Mouse (Mus musculus) stomach, embryonic 15.5 days (tissue): ENCODE data around the gene Ccdc148. TPM values are rescaled to one million over a fixed set of nuclear protein-coding genes. Genes with fewer than 3 reads are reported as not detected.

Experiments
- ATAC-seq: fragments of 200-750 bp; cut with Nextera tagmentation; 2 replicates; pipeline ENCODE4 v1.8.0; 2017; ENCODE audit warnings: low read depth, moderate number of reproducible peaks, moderate TSS enrichment; ENCODE audit not compliant: insufficient read depth, low FRiP score
- H3K27ac ChIP-seq: fragments of 300-500 bp; sonication (generic); 2 replicates; pipeline ENCODE4 v1.5.1; 2015; ENCODE audit warnings: mild to moderate bottlenecking, inconsistent platforms
- H3K27me3 ChIP-seq: fragments of 300-500 bp; sonication (generic); replicated peaks from 2 replicates; pipeline ENCODE4 v1.6.1; 2015; ENCODE audit warnings: inconsistent platforms
- H3K36me3 ChIP-seq: fragments of 300-500 bp; sonication (generic); 2 replicates; pipeline ENCODE4 v1.6.1; 2015; ENCODE audit warnings: inconsistent platforms
- H3K4me1 ChIP-seq: fragments of 300-500 bp; sonication (generic); 2 replicates; pipeline ENCODE4 v1.6.1; 2015; ENCODE audit warnings: inconsistent platforms
- H3K4me2 ChIP-seq: fragments of 300-500 bp; sonication (generic); 2 replicates; pipeline ENCODE4 v1.6.1; 2015; ENCODE audit warnings: mild to moderate bottlenecking, inconsistent platforms
- H3K4me3 ChIP-seq: fragments of 300-500 bp; sonication (generic); replicated peaks from 2 replicates; pipeline ENCODE4 v1.5.1; 2015; ENCODE audit warnings: inconsistent platforms
- H3K9ac ChIP-seq: fragments of 300-500 bp; sonication (generic); 2 replicates; pipeline ENCODE4 v1.6.1; 2015; ENCODE audit warnings: inconsistent platforms
- H3K9me3 ChIP-seq: fragments of 300-500 bp; sonication (generic); 2 replicates; pipeline ENCODE4 v1.6.1; 2016; ENCODE audit warnings: inconsistent platforms
- WGBS: fragments of 180-500 bp; shearing (Covaris S2); methylation state at CpG from one replicate; pipeline ENCODE4 v1.1.7; 2015; 5-methylcytosine and 5-hydroxymethylcytosine counted together
- polyA plus RNA-seq: library from polyadenylated mRNA; unstranded; fragments of >200 nt; fragmentation: Nextera tagmentation; extraction: Ambion mirVana; gene quantifications from 2 replicates; pipeline ENCODE4 v1.2.1, GENCODE M21; 2015

The Ccdc148 gene
- polyA plus RNA-seq, 1 experiment from 2014 or later, result 0.89 TPM

DNA sequence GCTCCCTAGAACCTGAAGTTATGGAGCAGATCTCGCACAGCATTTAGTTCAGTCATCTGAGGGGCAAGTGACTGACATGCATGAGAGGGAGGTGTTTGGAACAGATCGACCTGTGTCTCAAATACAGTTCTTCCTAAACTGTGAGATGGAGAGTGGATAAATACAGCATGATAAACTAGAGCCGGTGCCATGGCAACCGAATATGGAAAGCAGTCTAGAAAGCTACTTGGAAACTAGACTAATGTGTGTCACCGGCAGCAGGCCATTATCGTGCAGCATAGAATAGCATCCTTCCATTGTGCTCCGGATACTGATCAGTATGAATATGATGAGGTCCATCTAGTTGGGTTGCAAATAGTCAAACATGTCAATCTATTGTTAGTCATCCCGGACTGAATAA lies 17.7 kb upstream of the Ccdc148 start:
- no peaks in the 10 kb centered on the region for H3K27me3 ChIP-seq
- no peak for ATAC-seq
- no peaks in the 10 kb centered on the region for H3K9me3 ChIP-seq
- 75% methylated on average over 8 of the region's 8 CpGs for WGBS
- no peak overlapping the region for H3K9ac ChIP-seq
- no peak overlapping the region for H3K4me2 ChIP-seq
- H3K4me1 ChIP-seq, result peaks cover 19% of the 10 kb centered on the region
- H3K27ac ChIP-seq, result peak overlapping the region; percentile 74; the same call in 1 of the 2 replicates
- H3K36me3 ChIP-seq, result no peaks in the 10 kb centered on the region
- H3K4me3 ChIP-seq, result no peak overlapping the region

DNA sequence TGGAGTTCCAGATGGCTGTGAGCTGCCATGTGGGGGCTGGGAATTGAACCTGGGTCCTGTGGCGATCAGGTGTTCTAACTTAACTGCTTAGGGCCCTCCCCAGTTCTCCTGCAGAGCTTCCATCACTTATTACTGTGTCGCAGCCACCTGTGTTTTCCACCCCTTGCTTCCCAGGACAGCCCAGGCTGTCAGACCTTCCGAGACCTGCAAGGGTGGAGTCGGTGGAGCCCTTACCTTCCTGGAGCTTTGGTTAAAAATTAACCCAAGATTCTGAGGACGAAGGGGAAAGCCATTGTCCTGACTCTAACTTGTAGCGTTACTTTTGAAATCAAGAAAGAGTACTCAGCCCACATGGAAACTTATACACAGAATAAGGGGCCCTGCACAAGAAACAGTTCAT lies 15.4 kb upstream of the Ccdc148 start:
- 64% methylated on average over 6 of the region's 6 CpGs for WGBS
- H3K36me3 ChIP-seq, result no peaks in the 10 kb centered on the region
- H3K27ac ChIP-seq, result peak overlapping the region; percentile 80
- no peak overlapping the region for H3K4me3 ChIP-seq
- peaks cover 25% of the 10 kb centered on the region for H3K4me1 ChIP-seq
- peak; percentile 86 for ATAC-seq
- H3K9ac ChIP-seq, result no peak overlapping the region
- H3K27me3 ChIP-seq, result no peaks in the 10 kb centered on the region
- H3K4me2 ChIP-seq, result peak overlapping the region; percentile 37; the same call in 1 of the 2 replicates
- H3K9me3 ChIP-seq, result no peaks in the 10 kb centered on the region

DNA sequence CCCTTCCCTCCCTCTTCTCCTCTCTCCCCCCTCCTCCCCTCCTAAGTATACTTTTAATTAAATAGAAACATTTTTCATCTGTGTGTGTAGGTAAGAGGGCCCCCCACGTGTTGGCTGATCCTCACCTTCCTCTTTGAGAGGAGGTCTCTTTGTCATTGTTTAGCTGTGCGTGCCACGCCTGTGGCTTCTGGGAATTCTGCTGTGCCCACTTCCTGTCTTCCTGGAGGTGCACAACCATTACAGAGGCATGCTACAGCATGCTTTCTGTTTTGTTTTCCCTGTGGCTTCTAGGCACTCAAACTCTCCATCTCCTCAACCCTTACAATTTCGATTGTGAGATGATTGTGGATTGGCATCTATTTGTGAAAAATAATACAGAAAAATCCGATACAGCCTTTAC lies 11.1 kb upstream of the Ccdc148 start:
- peaks cover 8% of the 10 kb centered on the region for H3K4me1 ChIP-seq
- no peaks in the 10 kb centered on the region for H3K9me3 ChIP-seq
- 62% methylated on average over 5 of the region's 5 CpGs for WGBS
- no peak for ATAC-seq
- no peaks in the 10 kb centered on the region for H3K27me3 ChIP-seq
- no peak overlapping the region for H3K4me2 ChIP-seq
- no peak overlapping the region for H3K27ac ChIP-seq
- H3K4me3 ChIP-seq, result no peak overlapping the region
- no peaks in the 10 kb centered on the region for H3K36me3 ChIP-seq
- no peak overlapping the region for H3K9ac ChIP-seq

DNA sequence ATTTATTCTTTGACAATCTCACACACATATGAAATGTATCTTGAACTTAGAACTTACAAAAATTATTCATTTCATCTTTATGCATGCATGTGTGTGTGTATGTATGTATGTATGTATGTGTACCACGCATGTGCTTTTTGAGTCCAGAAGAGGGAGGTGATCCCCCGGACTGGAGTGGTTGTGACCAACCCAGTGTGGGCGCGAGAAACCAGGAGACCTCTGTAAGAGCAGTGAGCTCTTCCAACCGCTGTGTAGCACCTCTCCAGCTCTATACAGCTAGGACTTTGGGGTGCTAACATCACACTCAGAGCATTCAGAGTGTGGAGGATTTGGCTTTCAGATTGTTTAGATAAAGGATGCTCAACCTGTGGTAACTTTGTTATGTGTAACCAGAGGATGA lies 10.1 kb upstream of the Ccdc148 start:
- Histone ChIP-seq H3K36me3 (no peaks in the 10 kb centered on the region), H3K4me2 (no peak overlapping the region), H3K4me3 (no peak overlapping the region), H3K4me1 (peaks cover 6% of the 10 kb centered on the region), H3K9ac (no peak overlapping the region), H3K9me3 (no peaks in the 10 kb centered on the region), H3K27ac (no peak overlapping the region), H3K27me3 (no peaks in the 10 kb centered on the region)
- 93% methylated on average over 5 of the region's 5 CpGs for WGBS
- no peak for ATAC-seq

DNA sequence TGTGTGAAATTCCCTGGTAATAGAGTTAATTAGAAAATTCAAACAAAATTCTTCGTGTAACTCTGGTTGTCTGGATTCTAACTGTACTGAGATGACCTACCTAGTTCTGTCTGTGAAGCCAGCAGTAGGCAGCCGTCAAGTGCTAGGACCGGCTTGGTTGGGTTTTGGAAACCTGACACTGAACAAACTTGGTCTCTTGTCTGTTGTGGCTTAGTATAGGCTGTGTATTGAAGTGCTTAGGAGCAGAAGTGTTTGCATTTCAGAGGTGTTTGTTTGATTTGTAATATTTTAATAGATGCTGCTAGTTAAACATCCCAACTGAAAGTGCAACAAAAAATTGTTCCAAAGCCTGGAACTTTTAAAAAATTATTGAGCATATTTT lies 9.7 kb upstream of the Ccdc148 start:
- peak; percentile 77; the same call in 1 of the 2 replicates for ATAC-seq
- no peaks in the 10 kb centered on the region for H3K27me3 ChIP-seq
- H3K27ac ChIP-seq, result no peak overlapping the region
- no peaks in the 10 kb centered on the region for H3K9me3 ChIP-seq
- H3K36me3 ChIP-seq, result no peaks in the 10 kb centered on the region
- peaks cover 6% of the 10 kb centered on the region for H3K4me1 ChIP-seq
- H3K9ac ChIP-seq, result no peak overlapping the region
- WGBS, result 60% methylated on average over 3 of the region's 3 CpGs
- H3K4me3 ChIP-seq, result no peak overlapping the region
- H3K4me2 ChIP-seq, result no peak overlapping the region

DNA sequence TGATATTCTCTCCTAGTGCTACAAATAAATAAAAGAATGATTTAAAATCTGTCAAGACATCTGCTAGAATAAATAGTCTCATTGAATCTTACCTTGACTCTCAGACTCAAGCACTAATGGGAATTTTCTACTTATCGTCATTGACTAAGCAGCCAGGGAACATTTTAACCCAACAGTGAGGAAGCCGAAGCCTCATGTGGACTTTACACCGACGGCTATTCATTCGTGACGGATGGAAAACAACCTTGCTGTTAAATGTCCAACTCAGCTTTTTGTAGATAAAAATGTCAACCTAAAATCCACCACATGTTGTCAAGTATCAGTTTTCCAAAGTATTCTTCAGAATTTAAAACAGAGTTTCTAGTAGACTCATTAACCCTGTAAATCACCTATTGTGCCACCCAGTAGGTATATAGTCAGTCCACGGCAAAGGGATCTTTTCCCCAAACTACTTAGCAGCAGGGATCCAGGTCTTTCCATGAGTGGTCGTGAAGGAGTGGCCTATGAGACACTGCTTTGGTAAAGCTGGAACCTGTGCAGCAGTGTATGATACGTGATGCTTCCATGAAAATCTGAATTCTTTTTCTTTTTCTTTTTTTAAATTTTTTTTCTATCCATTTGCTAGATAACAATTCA lies 9.2 kb upstream of the Ccdc148 start:
- Histone ChIP-seq H3K4me2 (no peak overlapping the region), H3K9me3 (no peaks in the 10 kb centered on the region), H3K4me3 (no peak overlapping the region), H3K27me3 (no peaks in the 10 kb centered on the region), H3K9ac (no peak overlapping the region), H3K36me3 (no peaks in the 10 kb centered on the region), H3K27ac (peak overlapping the region; percentile 44; the same call in 1 of the 2 replicates), H3K4me1 (peaks cover 6% of the 10 kb centered on the region)
- 44% methylated on average over 9 of the region's 9 CpGs for WGBS
- no peak for ATAC-seq

DNA sequence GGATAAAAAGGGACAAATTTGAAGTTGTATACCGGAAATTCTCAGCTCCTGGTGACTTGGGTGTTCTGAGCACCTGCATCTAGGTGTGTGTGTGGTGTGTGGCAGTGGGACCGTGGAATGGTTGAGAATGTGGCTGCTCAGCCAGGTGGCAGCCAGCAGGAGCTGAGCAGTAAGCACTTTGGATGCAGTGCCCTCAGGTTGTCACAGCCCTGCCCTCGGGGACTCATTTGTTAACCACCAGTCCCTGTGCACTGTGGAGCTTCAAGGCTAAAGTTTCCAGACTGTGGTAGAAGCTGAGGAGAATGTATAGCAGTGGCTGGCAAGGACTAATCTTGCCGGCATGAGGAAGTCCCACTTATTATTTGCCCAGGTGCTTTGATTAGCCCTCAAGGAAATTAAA lies 7.3 kb upstream of the Ccdc148 start:
- WGBS, result 64% methylated on average over 4 of the region's 4 CpGs
- peak overlapping the region; percentile 27 for H3K27ac ChIP-seq

DNA sequence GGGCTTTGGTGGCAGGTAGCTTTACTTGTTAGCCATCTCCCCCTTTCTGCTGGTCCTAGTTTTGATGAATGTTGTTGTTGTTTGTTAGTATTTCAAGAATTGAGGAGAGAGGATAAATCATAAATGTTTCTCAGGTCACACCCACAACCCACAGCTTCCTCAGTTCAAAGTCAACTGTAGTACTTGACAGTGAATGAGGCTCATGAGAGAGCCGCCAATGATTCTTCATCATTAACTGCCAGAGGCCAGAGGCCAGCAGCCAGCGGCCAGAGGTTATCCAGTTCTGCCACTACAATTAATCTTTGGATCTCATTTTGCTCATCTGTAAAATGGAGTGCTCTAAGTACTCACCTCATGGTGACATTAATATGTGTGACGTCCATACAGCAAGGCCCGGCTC lies 6.5 kb upstream of the Ccdc148 start:
- Histone ChIP-seq H3K4me1 (peaks cover 6% of the 10 kb centered on the region), H3K4me3 (no peak overlapping the region), H3K27ac (peak overlapping the region; percentile 27), H3K27me3 (no peaks in the 10 kb centered on the region), H3K9ac (no peak overlapping the region), H3K36me3 (no peaks in the 10 kb centered on the region), H3K4me2 (no peak overlapping the region), H3K9me3 (no peaks in the 10 kb centered on the region)
- 66% methylated on average over 4 of the region's 4 CpGs for WGBS
- no peak for ATAC-seq

More for the DNA sequence above, 7.3 kb upstream of the Ccdc148 start:
- Histone ChIP-seq H3K9me3 (no peaks in the 10 kb centered on the region), H3K4me1 (peaks cover 6% of the 10 kb centered on the region), H3K4me3 (no peak overlapping the region), H3K36me3 (no peaks in the 10 kb centered on the region), H3K27me3 (no peaks in the 10 kb centered on the region), H3K4me2 (no peak overlapping the region), H3K9ac (no peak overlapping the region)
- ATAC-seq, result peak; percentile 77

DNA sequence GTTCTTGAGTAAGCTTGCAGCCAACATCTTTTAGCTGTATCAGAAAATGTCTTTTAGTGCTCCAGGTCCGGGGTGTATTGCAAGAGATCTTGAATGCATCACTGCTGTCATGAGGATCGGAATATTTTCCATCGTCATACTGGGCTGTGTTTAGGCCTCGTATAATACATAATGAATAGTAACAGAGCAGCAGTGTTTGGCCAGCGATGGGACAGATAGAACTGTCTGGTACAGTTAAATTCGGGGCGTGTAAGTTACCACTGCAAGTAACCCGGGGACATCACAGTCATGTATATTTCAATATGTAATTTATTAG lies 1.8 kb upstream of the Ccdc148 start:
- 21% methylated on average over 8 of the region's 8 CpGs for WGBS
- no peaks in the 10 kb centered on the region for H3K9me3 ChIP-seq
- H3K36me3 ChIP-seq, result no peaks in the 10 kb centered on the region
- ATAC-seq, result no peak
- no peak overlapping the region for H3K9ac ChIP-seq
- H3K4me1 ChIP-seq, result peaks cover 7% of the 10 kb centered on the region; the same call in 1 of the 2 replicates
- no peaks in the 10 kb centered on the region for H3K27me3 ChIP-seq
- no peak overlapping the region for H3K27ac ChIP-seq
- H3K4me3 ChIP-seq, result peak overlapping the region; percentile 77
- H3K4me2 ChIP-seq, result peak overlapping the region; percentile 94

DNA sequence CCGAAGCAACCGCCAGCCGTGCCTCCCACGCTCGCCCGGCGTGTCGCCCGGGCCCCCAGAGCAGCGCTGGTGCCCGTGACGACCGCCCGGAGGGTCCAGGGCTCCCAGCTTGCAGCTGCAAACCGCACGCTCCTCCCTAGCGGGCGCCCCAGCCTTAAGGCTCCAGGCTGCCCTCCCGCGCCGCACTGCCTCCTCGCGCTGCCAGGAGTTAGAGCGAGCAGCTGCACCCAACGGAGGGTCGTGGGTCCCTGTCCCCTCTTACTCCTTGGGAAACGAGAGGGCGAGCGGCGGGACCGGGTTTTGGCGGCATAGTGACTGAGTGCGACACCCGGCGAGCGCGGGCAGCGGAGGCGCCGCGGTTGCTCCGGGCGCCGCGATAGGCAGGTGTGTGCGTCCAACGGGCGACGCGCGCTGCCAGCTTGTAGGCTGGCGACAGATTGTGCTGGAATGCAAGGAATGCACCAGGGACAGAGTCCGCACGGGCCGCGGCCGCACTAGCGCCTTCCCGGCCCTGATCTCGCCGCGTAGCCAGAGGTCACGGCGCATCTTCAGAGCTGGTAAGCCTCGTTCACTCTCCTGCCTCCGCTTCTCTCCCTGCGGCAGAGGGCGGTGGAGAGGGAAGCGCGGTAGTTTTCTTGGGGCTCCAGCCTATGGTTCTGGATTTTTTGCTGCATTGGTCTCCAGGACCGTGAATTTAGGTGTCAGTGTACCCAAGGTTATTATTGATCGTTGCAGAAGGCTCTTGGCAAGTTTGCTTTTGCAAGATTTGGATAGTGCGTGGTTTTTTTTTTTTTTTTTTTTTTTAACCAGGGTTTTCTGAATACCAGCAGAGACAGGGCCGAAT lies 1.2 kb upstream of the Ccdc148 start:
- Histone ChIP-seq H3K9me3 (no peaks in the 10 kb centered on the region), H3K36me3 (no peaks in the 10 kb centered on the region), H3K27ac (peak overlapping the region; percentile 81), H3K9ac (peak overlapping the region; percentile 82), H3K4me2 (peak overlapping the region; percentile 94), H3K4me3 (peak overlapping the region; percentile 77), H3K4me1 (peaks cover 7% of the 10 kb centered on the region; the same call in 1 of the 2 replicates), H3K27me3 (no peaks in the 10 kb centered on the region)
- ATAC-seq, result peak; percentile 45; the same call in 1 of the 2 replicates
- under 1% methylated on average over 73 of the region's 74 CpGs for WGBS

DNA sequence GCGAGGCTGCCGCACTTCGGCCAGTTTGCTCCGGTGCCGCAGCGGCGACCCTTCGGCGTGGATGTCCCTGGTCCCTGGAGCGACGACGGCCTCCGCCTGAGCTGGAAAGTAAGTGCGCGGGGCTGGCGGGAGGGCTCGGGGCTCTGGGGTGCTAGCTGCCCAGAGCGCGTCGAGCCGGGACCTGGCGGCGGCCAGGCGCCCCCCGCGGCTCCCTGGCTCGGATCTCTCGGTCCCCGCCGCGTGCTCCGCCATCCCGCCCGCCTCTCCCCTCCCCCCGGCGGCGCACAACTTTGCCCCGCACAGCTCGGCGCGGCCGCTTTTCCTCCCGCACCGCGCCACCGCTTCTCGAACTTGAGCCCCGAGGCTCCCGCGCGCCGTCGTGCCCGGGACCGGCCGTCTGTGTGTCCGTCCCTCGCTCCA lies 548 bp upstream of the Ccdc148 start:
- peak overlapping the region; percentile 94 for H3K4me2 ChIP-seq
- H3K27ac ChIP-seq, result peak overlapping the region; percentile 81
- peak overlapping the region; percentile 82 for H3K9ac ChIP-seq
- H3K9me3 ChIP-seq, result no peaks in the 10 kb centered on the region
- peak overlapping the region; percentile 77 for H3K4me3 ChIP-seq
- no peaks in the 10 kb centered on the region for H3K27me3 ChIP-seq
- ATAC-seq, result peak; percentile 36; the same call in 1 of the 2 replicates
- no peaks in the 10 kb centered on the region for H3K36me3 ChIP-seq
- H3K4me1 ChIP-seq, result peaks cover 7% of the 10 kb centered on the region; the same call in 1 of the 2 replicates
- WGBS, result under 1% methylated on average over 32 of the region's 58 CpGs

DNA sequence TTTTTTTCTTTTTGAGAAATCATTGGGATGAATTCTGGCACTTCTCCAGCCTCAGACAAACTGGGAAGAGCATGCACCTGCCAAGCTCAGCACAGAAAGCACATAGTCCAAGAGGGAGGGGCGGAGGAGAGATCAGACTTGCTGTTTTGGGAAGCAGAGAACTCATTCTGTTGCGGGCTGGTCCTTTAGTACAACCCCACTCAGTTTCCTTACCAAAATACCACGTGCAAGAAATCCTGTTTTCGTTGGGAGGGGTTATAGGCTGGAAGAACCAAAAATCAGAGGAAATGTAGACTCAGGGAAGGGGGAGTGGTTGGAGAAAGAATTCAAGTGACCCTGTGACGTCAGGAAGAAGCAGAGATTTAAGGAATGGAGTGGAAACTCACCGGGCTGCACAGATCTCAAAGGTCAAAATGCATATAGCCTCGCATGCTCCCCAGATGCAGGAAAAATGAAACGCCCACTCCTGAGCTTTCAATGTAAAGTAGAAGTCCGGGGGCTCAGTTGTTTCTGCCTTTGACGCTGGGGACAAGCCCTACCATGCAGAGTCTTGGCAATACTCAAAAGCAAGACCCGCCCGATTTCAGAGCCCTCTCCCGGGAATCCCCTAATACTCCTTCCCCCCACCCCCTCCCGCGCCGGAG lies 400 bp downstream of the Ccdc148 start:
- H3K27me3 ChIP-seq, result no peaks in the 10 kb centered on the region
- 0 out of 2 replicates have a peak, but pooled peaks have one; percentile 1 for ATAC-seq
- H3K4me3 ChIP-seq, result peak overlapping the region; percentile 77
- H3K9me3 ChIP-seq, result no peaks in the 10 kb centered on the region
- under 1% methylated on average over 16 of the region's 16 CpGs for WGBS
- no peak overlapping the region for H3K9ac ChIP-seq
- no peaks in the 10 kb centered on the region for H3K36me3 ChIP-seq
- H3K4me1 ChIP-seq, result peaks cover 7% of the 10 kb centered on the region; the same call in 1 of the 2 replicates
- H3K27ac ChIP-seq, result peak overlapping the region; percentile 11; the same call in 1 of the 2 replicates
- H3K4me2 ChIP-seq, result peak overlapping the region; percentile 94
